Mouse (Mus musculus): ENCODE data around the gene Rpl35a.

- TF ChIP-seq MAFK (IDR thresholded peaks at IDR 0.05; ENCODE audit: insufficient read depth, low read depth, low read length) (no peak), HCFC1 (IDR thresholded peaks at IDR 0.05; ENCODE audit: borderline replicate concordance, insufficient read depth, low read length) (no peak)
These were observed 42.5 kb upstream of the Rpl35a start for GRCm38 (mm10) chr16:33013801-33014200.

Data from ES-E14 (cell line).